Mouse (Mus musculus) inflammation-experienced regulatory T-cells, adult 6 months (primary cell): ENCODE results near the gene Atp6v0a4. TPM values are rescaled to one million over a fixed set of nuclear protein-coding genes. Genes with fewer than 3 reads are reported as not detected.

Experiments
- ATAC-seq: one replicate; pipeline ENCODE4 v1.8.0; 2017
- polyA plus RNA-seq, 3 experiments: library from polyadenylated mRNA; unstranded; fragments of 100-300 nt; shearing (Covaris generic); gene quantifications; one replicate each; pipeline ENCODE4 v1.2.1; 2017

The Atp6v0a4 gene
- polyA plus RNA-seq, 3 experiments from 2014 or later: not detected

DNA sequence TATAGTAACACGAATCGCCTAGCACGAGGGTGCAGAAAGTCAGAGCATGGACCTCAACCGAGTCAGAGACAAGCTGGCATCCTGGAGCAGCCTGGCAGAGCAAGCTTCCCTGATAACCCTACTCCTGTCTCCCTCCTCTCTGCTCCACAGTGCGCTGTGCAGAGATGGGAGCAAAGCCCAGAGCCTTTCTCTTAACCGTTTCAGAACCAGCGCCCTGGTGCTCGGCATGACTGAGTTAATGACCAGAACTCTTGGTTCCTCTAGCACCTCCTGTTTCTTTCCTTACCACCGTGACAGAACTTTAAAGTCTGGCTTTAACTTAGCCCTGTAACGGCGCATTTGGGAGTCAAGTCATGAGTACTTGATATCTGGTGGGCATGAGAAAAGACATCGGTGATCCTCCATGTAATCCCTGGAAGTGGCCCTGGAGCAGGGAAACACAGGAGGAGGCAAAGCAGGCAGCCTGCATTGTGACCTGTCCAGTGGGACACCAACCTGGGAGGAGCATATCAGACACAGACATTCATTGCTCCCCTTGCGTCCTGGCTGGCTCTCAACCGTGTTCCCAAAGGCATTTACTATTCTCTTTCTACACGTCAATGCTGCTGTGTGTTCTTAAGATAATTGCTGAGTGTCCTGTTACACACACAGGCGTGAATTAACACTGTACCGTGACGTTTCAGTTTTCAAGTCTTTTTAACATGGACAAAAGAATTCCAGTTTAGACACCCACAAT is 747 bp downstream of the Atp6v0a4 start:
- no peak for ATAC-seq

GRCm38 (mm10) chr6:38122791-38123190 is 1.6 kb downstream of the Atp6v0a4 start:
- no peak for ATAC-seq

- ATAC-seq: no peak
Measured at GRCm38 (mm10) chr6:38121843-38122242, 2.5 kb downstream of the Atp6v0a4 start.

GRCm38 (mm10) chr6:38120681-38121371 is 3.6 kb downstream of the Atp6v0a4 start:
- ATAC-seq: peak; percentile 56

DNA sequence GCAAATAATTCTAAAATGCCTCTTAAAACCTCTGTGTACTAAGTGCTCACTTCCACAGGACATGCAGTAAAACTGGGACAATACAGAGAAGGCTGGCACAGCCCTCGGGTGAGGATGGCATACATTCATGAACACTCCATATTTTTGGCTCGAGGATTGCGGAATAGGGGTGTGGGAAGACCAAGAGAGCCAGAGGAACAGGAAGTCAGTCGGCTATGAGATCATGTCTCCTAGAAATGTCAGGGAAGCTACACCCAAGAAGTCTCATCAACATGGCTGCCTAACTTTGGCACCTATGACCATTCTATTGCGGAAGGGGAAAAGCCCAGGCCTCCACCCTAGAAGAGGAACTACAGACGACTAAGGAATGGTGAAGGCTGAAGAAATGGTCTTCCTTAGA is 6.0 kb downstream of the Atp6v0a4 start:
- ATAC-seq: no peak

DNA sequence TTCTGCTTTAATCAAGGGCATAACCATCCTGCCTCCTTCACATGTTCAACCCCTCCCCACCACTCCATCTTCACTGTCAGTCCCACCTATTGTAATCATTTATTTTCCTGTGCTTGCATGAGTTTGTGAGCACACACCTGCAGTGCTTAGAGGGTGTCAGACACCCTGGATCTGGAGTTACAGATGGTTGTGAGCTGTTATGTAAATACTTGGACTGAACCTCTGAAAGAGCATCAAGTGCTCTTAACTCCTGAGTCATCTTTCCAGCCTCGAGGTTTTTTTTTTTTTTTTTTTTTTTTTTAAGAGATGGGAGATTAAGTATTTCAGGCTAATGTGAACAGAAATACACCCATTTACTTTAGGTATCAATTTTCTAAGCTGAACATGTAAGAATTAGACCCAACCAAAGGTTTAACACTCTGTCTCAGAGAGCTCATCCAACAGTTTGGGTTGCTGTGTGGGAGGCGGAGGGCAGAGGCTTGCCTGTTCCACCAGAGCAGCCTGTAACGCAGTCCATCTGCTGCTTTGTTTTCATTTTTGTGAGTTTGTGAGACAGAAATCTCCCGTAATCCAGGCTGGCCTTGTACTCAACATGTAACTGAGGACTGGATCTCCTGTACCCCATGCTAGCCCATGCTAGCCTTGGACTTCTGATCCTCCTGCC is 8.1 kb downstream of the Atp6v0a4 start:
- ATAC-seq: no peak

- ATAC-seq: no peak
Measured at GRCm38 (mm10) chr6:38110859-38111258, 13.5 kb downstream of the Atp6v0a4 start.

DNA sequence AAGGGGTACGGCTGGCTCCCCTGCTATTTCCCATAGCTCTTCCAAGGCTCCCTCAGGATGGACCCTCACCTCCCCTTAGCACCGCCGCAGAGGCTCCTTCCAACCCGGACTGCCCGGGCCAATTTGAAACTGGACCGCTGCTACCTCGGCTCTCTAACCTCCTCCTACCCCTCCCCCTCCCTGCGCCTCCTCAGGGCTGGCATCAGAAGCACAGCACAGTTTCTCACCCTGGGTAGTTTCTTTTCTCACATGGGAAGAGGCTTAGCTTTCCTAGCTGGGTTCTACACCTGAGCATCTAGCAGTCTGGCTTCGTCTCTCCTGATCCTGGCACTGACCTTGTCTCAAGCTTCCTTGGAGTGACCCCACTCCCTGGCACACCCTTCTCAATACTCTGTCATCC is 14.5 kb downstream of the Atp6v0a4 start:
- no peak for ATAC-seq

DNA sequence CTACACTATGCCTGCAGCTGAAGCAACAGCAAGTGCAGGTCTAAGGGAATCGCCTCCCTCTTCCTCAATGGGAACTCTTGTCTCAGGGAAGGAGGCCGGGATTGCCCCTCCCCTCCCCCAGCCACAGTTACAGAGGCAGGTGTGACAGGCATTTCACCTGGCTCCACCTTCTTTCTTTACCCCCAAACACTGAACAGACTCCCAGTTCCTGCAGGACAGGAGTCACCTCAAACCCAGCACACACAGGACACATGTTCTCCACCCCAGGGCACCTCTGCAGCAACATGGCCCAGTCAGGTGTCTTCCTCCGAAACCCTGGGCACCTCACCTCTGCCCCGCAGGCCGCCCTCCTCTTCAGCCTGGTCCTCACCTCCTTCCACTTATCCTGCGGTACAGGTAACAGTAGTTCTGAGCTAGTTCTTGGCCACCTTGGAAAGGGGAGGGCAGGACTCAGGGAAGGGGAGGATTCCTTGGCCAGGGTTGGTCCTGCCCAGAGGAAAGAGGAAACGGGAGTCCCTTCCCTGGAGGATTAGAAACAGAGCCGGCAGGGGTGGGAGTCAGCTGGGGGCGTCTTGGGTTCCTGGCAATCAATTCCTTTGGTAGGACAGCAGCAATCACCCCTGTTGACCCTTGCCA is 15.1 kb downstream of the Atp6v0a4 start, which contains the start of gene Tmem213:
Gene Tmem213, plus strand, starts transcription at position 96 of the 636 bp plus-strand sequence.
- no peak for ATAC-seq

- no peak for ATAC-seq
Measured at GRCm38 (mm10) chr6:38108449-38108848, 15.9 kb downstream of the Atp6v0a4 start.

- ATAC-seq: no peak
Measured at GRCm38 (mm10) chr6:38105924-38106323, 18.5 kb downstream of the Atp6v0a4 start.

GRCm38 (mm10) chr6:38103775-38104174 is 20.6 kb downstream of the Atp6v0a4 start:
- ATAC-seq: no peak

DNA sequence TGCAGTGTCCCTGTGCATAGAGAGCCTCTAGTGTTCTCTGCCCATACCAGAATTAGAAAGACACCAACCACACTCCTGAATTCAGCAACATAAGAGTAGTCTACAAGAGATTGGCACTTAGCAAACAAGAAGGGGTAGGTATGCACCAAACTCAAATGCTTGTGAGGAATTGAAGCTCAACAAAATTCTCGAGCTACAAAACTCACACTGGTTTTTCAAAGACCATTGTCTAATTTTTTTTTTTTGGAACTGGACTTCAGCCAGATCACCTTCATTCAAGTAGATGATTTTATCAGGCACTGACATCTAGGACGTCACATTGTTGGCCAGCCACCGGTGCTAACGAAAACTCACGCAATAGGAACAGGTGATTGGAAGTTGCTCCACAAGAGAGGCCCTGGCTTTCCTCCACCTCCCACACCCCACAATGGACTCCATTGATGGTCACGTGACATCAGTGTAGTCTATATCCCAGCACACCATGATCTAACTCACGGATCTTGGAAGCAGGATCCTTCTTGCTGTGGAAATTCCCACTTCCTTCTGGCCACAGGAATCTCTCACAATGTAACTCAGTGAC is 22.1 kb downstream of the Atp6v0a4 start:
- ATAC-seq: no peak

- no peak for ATAC-seq
Measured at GRCm38 (mm10) chr6:38096961-38097370, 27.4 kb downstream of the Atp6v0a4 start.

DNA sequence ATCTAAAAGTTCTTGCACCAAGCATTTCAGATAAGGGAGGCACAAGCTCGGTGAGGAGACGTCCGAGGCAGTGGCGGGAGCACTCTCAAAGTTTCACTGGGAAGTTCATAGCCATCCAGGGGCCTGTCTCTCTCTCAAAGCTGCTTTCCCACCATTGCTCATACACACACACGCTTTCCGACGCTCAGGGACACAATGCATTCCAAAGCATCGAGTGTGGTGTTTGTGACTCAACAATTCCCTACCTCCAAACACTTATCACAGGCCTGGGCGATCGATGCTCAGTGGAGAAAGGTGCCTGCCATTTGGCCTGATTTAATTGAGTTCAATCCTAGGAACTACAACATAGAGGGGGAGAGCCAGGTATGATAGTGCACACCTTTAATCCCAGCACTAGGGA is 29.7 kb downstream of the Atp6v0a4 start:
- no peak for ATAC-seq

- no peak for ATAC-seq
Measured at GRCm38 (mm10) chr6:38092539-38092938, 31.8 kb downstream of the Atp6v0a4 start.

- ATAC-seq: no peak
Measured at GRCm38 (mm10) chr6:38087242-38088026, 37.0 kb downstream of the Atp6v0a4 start.

GRCm38 (mm10) chr6:38083204-38083603 is 41.2 kb downstream of the Atp6v0a4 start:
- ATAC-seq: no peak

DNA sequence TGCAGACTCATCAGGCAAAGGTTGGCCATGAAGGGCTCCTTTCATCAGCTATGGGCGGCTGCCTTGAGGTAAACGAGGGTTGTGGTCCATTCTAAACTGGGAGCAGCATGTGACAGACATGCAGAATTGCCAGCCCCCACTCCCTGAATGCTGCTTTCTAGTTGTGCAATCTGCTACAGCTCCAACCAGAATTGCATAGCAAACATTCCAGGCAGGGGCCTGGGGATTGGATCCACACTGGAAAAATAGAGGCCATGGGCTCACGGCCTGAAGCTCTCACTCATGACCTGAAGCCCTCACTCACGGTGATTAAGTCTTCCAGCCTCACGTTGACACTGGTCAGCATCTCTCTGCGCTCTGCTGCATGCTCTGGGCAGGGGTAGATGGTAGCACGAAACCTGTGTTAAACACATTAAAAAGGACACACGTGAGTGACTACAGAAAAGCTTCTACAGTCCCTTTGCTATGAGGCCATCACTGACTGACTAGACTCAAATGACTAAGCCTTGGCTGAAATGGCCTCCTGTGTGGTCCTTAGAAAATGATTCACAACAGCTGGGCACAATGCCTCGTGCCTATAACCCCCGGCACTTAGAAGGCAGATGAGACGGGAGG is 42.6 kb downstream of the Atp6v0a4 start:
- no peak for ATAC-seq

DNA sequence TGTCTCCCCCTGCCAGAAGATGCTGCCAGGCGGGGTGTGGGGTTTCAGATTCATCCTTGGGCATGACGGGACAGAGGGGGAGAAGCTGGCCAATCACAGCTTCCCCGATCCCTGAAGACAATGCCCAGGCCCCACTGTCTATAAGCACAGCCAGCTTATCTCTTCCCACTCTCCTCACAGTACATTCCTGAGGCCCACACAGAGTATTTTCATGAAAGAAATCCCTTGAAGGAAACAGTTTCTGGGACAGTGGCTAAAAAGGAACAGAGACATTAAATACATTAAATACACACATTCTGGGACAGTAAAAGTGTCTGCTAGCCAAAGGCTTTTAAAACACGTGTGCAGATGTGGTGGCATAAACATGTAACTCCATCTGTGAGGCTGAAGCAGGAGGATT is 44.0 kb downstream of the Atp6v0a4 start:
- ATAC-seq: no peak

- no peak for ATAC-seq
Measured at GRCm38 (mm10) chr6:38073592-38073991, 50.8 kb downstream of the Atp6v0a4 start.
